Mouse (Mus musculus): Measurements from ENCODE around the gene Gpr173.

The Gpr173 gene

DNA sequence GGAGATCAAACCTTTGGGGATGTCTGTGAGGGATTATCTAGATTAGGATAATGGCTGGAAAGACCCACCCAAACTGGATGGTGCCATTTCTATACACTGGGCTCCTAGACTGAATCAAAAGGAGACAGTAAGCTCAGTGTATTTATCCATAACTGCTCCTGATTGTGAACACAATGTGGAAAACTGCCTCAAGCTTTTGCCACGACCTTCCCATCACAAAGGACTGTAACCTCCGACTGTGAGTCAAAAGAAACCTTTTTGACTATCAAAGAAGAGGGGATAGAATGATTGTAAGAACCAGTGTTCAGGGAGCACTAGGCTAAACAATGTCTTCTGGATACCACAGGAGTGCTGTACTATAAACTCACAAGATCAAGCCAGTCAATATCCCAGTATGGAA lies 62.3 kb downstream of the Gpr173 start:
- DNase-seq (ENCODE audit: extremely low spot score, low spot score): no peak

All from neural tube, embryonic 10.5 days (tissue).